Mouse (Mus musculus): ENCODE data around the gene Slc39a13. TPM values are rescaled to one million over a fixed set of nuclear protein-coding genes. Genes with fewer than 3 reads are reported as not detected.

The Slc39a13 gene
- polyA plus RNA-seq, 1 experiment from 2014 or later = 19.1 TPM

DNA sequence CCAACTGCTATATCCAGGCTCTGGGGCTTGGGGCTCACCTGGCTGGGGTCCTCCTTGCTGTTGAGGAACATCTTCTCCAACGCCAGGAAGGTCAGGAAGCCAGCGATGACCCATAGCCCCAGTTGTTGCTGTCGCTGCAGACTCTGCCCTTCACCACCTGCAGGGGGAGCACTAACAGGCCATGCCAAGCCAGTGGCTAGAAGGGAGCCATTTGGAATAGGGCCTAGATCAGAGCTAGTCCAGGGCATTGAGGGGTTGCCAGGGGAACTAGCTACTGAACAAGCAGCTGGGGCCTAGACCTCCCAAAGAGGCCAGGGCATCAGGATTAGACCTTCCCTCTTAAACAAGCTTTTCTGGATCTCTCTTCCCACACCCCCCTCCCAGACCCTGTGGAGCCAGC is 4.7 kb downstream of the Slc39a13 start:
- Histone ChIP-seq H3K9me3 (ENCODE audit: control insufficient read depth, low read length) (no peaks in the 10 kb centered on the region), H3K36me3 (ENCODE audit: control insufficient read depth, insufficient read depth, low read length) (peaks cover 17% of the 10 kb centered on the region), H3K4me2 (replicated peaks; ENCODE audit: low read depth) (no peak overlapping the region), H3K4me3 (ENCODE audit: low read depth, low read length) (no peak overlapping the region), H3K27me3 (ENCODE audit: control insufficient read depth, insufficient read depth, low read length) (no peaks in the 10 kb centered on the region), H3K4me1 (replicated peaks; ENCODE audit: control insufficient read depth, insufficient read depth) (peaks cover 7% of the 10 kb centered on the region), H3K27ac (replicated peaks) (no peak overlapping the region), H3K9ac (ENCODE audit: low read length) (no peak overlapping the region)
- TF ChIP-seq CTCF (IDR thresholded peaks at IDR 0.05; ENCODE audit: low read depth) (peak; percentile 82), EP300 (optimal IDR thresholded peaks at IDR 0.05) (no peak)
- WGBS = 57% methylated on average over 3 of the region's 3 CpGs
- DNase-seq (ENCODE audit: low spot score) (peak; percentile 48), ATAC-seq (ENCODE audit: low FRiP score, low TSS enrichment) (no peak)

DNA sequence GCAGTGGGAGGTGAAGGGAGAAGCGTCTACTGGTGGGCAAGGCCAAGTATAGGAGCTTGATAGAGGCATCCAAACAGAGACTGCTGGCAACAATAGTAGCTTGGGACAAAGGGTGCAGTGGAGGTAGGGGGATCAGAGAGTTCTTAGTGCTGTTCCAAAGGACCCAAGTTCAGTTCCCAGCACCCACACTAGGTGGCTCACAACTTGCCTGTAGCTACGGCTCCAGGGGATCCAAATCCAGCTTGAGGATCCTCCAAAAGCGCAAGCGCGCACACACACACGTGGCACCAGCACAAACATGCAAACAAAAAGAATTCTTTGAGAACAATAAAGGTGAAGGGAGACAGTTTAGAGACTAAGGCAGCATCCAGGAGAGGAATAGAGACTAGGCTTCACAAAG is 6.0 kb downstream of the Slc39a13 start:
- no peak overlapping the region for H3K4me2 ChIP-seq (replicated peaks; ENCODE audit: low read depth)
- no peaks in the 10 kb centered on the region for H3K27me3 ChIP-seq (ENCODE audit: control insufficient read depth, insufficient read depth, low read length)
- H3K27ac ChIP-seq (replicated peaks) = no peak overlapping the region
- ATAC-seq (ENCODE audit: low FRiP score, low TSS enrichment) (no peak), DNase-seq (ENCODE audit: low spot score) (no peak)
- TF ChIP-seq CTCF (IDR thresholded peaks at IDR 0.05; ENCODE audit: low read depth) (peak; percentile 26; the same call in 1 of the 2 replicates), EP300 (optimal IDR thresholded peaks at IDR 0.05) (no peak)
- no peak overlapping the region for H3K4me3 ChIP-seq (ENCODE audit: low read depth, low read length)
- no peaks in the 10 kb centered on the region for H3K9me3 ChIP-seq (ENCODE audit: control insufficient read depth, low read length)
- peaks cover 24% of the 10 kb centered on the region for H3K36me3 ChIP-seq (ENCODE audit: control insufficient read depth, insufficient read depth, low read length)
- 83% methylated on average over 6 of the region's 6 CpGs for WGBS
- no peak overlapping the region for H3K9ac ChIP-seq (ENCODE audit: low read length)
- peaks cover 5% of the 10 kb centered on the region for H3K4me1 ChIP-seq (replicated peaks; ENCODE audit: control insufficient read depth, insufficient read depth)

DNA sequence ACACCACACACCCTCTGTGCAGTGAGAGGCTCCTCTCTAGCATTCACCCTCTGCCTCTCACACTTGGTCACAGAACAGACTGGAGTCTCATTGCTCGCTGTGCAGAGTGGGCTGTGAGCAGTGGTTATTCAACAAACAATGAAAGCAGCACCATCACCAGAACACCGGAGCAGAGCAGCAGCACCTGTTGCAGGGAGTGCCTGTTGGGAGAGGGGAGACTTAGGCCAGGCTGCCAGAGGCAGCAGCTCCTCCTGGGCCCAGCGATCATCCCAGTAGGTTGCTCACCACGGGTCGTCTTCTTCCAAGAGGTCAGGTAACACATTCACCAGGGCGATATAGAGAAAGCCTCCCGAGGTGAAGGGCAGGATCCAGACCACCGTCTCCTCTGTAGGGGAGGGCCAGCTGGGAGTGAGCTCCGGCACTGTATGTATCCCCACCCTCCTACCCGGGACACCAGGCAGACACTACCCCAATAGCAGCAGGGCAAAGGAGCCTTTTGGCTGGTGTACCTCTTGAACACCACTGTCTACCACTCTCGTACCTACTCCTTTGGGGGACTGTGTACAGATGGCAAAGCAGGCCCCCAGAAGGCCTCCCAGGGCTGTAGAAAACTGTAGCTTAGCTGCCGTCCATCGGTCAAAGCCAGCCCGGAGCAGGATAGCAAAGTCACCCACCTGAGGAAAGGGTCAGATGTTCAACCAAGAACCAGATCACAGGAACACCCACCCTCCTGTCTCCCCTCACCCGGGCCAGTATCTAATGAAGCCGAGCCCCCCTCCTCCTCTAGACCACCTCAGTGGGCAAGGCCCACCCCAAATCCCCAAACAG is 7.2 kb downstream of the Slc39a13 start:
- Histone ChIP-seq H3K9me3 (ENCODE audit: control insufficient read depth, low read length) (no peaks in the 10 kb centered on the region), H3K9ac (ENCODE audit: low read length) (0 out of 2 replicates have a peak overlapping the region, but pooled peaks have one; percentile 2), H3K4me1 (replicated peaks; ENCODE audit: control insufficient read depth, insufficient read depth) (no peaks in the 10 kb centered on the region), H3K27ac (replicated peaks) (peak overlapping the region; percentile 72), H3K27me3 (ENCODE audit: control insufficient read depth, insufficient read depth, low read length) (no peaks in the 10 kb centered on the region), H3K4me2 (replicated peaks; ENCODE audit: low read depth) (no peak overlapping the region), H3K36me3 (ENCODE audit: control insufficient read depth, insufficient read depth, low read length) (peaks cover 27% of the 10 kb centered on the region), H3K4me3 (ENCODE audit: low read depth, low read length) (no peak overlapping the region)
- DNase-seq (ENCODE audit: low spot score) (no peak), ATAC-seq (ENCODE audit: low FRiP score, low TSS enrichment) (no peak)
- TF ChIP-seq CTCF (IDR thresholded peaks at IDR 0.05; ENCODE audit: low read depth) (no peak), EP300 (optimal IDR thresholded peaks at IDR 0.05) (no peak)
- 90% methylated on average over 16 of the region's 16 CpGs for WGBS

DNA sequence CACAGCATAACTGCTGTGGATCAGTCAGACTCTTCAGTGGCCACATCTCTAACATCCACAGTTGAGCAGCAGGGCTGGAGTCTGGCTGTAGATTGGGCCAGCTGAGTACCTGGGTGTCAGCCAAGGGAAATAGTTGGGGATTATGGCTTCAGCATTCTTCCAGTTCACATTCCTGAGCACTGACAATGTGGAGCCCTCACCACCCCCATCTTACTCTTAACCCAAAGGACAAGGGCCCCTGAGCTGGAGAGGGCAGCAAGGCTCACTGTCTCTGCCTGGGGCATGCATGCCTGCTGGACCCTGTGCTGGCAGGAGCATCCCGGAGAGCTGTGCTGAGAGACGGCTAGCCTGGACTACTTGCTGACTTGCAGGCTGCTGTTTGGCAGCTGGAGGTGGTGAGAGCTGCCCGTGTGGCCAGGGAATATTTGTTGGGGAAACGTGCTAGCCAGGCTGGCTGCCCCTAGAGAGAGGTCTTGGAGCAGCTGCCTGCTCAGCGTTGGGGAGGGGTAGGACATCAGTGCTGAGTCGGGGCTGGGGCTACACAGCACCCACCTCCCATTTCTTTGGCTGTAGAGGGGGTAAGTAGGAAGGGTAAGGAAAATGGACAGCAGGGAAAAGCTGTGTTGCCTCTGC is 8.3 kb downstream of the Slc39a13 start:
- Histone ChIP-seq H3K4me1 (replicated peaks; ENCODE audit: control insufficient read depth, insufficient read depth) (no peaks in the 10 kb centered on the region), H3K9me3 (ENCODE audit: control insufficient read depth, low read length) (no peaks in the 10 kb centered on the region), H3K27ac (replicated peaks) (peak overlapping the region; percentile 72), H3K9ac (ENCODE audit: low read length) (no peak overlapping the region), H3K4me2 (replicated peaks; ENCODE audit: low read depth) (no peak overlapping the region), H3K36me3 (ENCODE audit: control insufficient read depth, insufficient read depth, low read length) (peaks cover 33% of the 10 kb centered on the region), H3K27me3 (ENCODE audit: control insufficient read depth, insufficient read depth, low read length) (no peaks in the 10 kb centered on the region), H3K4me3 (ENCODE audit: low read depth, low read length) (no peak overlapping the region)
- TF ChIP-seq CTCF (IDR thresholded peaks at IDR 0.05; ENCODE audit: low read depth) (no peak), EP300 (optimal IDR thresholded peaks at IDR 0.05) (no peak)
- ATAC-seq (ENCODE audit: low FRiP score, low TSS enrichment) = peak; percentile 35; the same call in 1 of the 2 replicates
- 55% methylated on average over 6 of the region's 6 CpGs for WGBS
- DNase-seq (ENCODE audit: low spot score) = no peak

DNA sequence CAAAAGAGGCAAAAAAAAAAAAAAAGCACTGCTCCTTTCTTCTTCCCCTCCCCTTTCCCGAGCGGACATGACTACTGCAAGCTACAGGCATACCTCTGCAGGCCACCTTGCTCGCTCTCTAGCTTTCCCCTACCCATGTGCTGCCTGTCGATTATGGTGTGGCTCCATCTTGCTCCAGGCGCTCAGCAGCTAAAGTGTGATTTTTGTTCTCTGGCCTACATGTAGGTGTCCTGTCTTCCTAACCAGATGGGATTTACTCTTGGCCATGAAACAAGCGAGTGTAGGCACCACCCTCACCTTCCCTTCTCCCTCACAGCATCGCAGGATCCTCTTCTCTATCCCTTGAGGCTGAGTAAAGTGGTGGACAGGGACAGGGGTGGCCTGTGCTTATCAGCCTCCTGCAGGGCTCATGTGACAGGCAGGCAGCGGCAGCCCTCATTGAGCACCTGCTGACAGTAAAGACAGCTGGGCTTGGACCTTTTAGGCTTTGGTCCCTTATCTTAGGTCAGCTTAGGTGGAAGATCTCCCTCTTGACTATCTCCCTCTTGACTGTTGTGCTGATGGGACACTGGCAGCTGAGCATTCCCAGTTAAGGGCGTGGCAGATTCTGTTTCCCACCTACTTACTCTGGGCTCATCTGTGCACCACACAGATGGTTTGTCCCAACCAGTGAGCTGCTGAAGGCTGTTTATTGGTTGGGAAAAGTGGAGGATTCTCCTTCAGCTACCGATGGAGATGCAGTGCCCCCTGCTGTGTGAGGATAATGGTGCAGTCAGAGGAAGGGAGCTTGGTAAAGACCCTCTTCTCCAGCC is 9.5 kb downstream of the Slc39a13 start:
- ATAC-seq (ENCODE audit: low FRiP score, low TSS enrichment) (peak; percentile 14; the same call in 1 of the 2 replicates), DNase-seq (ENCODE audit: low spot score) (peak; percentile 40)
- Histone ChIP-seq H3K27me3 (ENCODE audit: control insufficient read depth, insufficient read depth, low read length) (no peaks in the 10 kb centered on the region), H3K9me3 (ENCODE audit: control insufficient read depth, low read length) (no peaks in the 10 kb centered on the region), H3K36me3 (ENCODE audit: control insufficient read depth, insufficient read depth, low read length) (peaks cover 40% of the 10 kb centered on the region), H3K4me2 (replicated peaks; ENCODE audit: low read depth) (no peak overlapping the region), H3K27ac (replicated peaks) (0 out of 2 replicates have a peak overlapping the region, but pooled peaks have one; percentile 18), H3K9ac (ENCODE audit: low read length) (no peak overlapping the region), H3K4me1 (replicated peaks; ENCODE audit: control insufficient read depth, insufficient read depth) (no peaks in the 10 kb centered on the region), H3K4me3 (ENCODE audit: low read depth, low read length) (no peak overlapping the region)
- TF ChIP-seq CTCF (IDR thresholded peaks at IDR 0.05; ENCODE audit: low read depth) (peak; percentile 83), EP300 (optimal IDR thresholded peaks at IDR 0.05) (no peak)
- 78% methylated on average over 10 of the region's 10 CpGs for WGBS
